ENCODE assay signal across 18 mouse cellular contexts in the genomic region with DNA sequence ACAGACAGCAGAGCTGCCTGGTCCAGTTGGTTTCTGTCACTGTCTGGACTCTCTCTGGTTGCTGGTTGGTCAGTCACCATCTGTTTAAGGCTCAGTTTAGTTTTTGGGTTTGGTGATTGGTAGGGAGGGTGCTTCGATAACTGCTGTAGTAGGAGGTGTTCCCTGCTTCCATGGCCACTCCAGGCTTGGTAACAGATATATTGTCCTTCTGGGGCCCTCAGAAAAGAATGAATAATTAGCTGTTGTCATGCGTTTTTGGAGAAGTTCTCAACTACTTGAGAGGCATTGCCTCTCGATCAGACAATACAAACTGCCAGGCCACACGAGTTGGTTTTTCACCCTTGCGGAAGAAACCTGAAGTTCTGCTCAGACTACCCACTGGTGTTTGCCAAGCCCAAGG.
A peak's percentile ranks its signal among the peaks of the same experiment; 100 is the strongest.
DNase-seq lines count a peak whose midpoint lies in the region; ATAC-seq lines count a peak whose summit lies in the region.
"Had no signal": no experiment of that assay in that cellular context is flagged by ENCODE, and none has a peak within 500 bp of the region (broad histone marks: within the 10 kb centered on the region; RNA-seq: fewer than 3 reads in every experiment).

No protein-coding gene starts in this region.

- 81% methylated on average over 5 of the region's 5 CpGs for WGBS in heart, embryonic 10.5 days
- 25% methylated on average over 5 of the region's 5 CpGs for WGBS in hindbrain, embryonic 12.5 days
- 42% methylated on average over 5 of the region's 5 CpGs for WGBS in midbrain, embryonic 15.5 days
- 65% methylated on average over 5 of the region's 5 CpGs for WGBS in kidney, embryonic 14.5 days
- 67% methylated on average over 5 of the region's 5 CpGs for WGBS in intestine, embryonic 15.5 days

- peaks cover 10% of the 10 kb centered on the region; the same call in 1 of the 2 replicates for H3K27me3 ChIP-seq in heart, embryonic 10.5 days (ENCODE audit: insufficient read depth, poor library complexity, severe bottlenecking)
- H3K27me3 ChIP-seq in hindbrain, embryonic 12.5 days = peaks cover 5% of the 10 kb centered on the region; the same call in 1 of the 2 replicates
- peaks cover 7% of the 10 kb centered on the region; the same call in 1 of the 2 replicates for H3K27me3 ChIP-seq in midbrain, embryonic 15.5 days (replicated peaks)
- no peaks in the 10 kb centered on the region; the same call in 1 of the 2 replicates for H3K27me3 ChIP-seq in kidney, embryonic 14.5 days (ENCODE audit: control insufficient read depth, insufficient read depth, low read length)
- no peaks in the 10 kb centered on the region; the same call in 1 of the 2 replicates for H3K27me3 ChIP-seq in intestine, embryonic 15.5 days (replicated peaks)

- no peaks in the 10 kb centered on the region for H3K9me3 ChIP-seq in heart, embryonic 10.5 days
- no peaks in the 10 kb centered on the region for H3K9me3 ChIP-seq in hindbrain, embryonic 12.5 days (replicated peaks)
- H3K9me3 ChIP-seq in midbrain, embryonic 15.5 days = no peaks in the 10 kb centered on the region
- no peaks in the 10 kb centered on the region for H3K9me3 ChIP-seq in kidney, embryonic 14.5 days (ENCODE audit: control insufficient read depth, low read length)
- H3K9me3 ChIP-seq in intestine, embryonic 15.5 days = no peaks in the 10 kb centered on the region
- H3K9me3 ChIP-seq: embryonic facial prominence, embryonic 13.5 days; kidney, embryonic 15.5 days had no signal

- DNase-seq in heart, embryonic 10.5 days (ENCODE audit: low spot score) = peak; percentile 63
- DNase-seq in heart, postnatal 25 days (ENCODE audit: low spot score) = no peak
- peak; percentile 43 for DNase-seq in ZHBTc4 (ENCODE audit: low read depth, low spot score)
- no peak for DNase-seq in cerebellum, adult 11 months
- DNase-seq: adrenal gland, postnatal 25 days; cerebellum, adult 8-10 months; heart, adult 2 months; left cerebral cortex, postnatal 4 days; lung, adult 18-20 months; lung, postnatal 4 days; retina, postnatal 1 day had no signal

- no peak overlapping the region for H3K4me2 ChIP-seq in hindbrain, embryonic 12.5 days (replicated peaks)
- no peak overlapping the region for H3K4me2 ChIP-seq in midbrain, embryonic 15.5 days
- no peak overlapping the region for H3K4me2 ChIP-seq in kidney, embryonic 14.5 days (replicated peaks; ENCODE audit: low read depth, low read length)
- H3K4me2 ChIP-seq in intestine, embryonic 15.5 days (replicated peaks) = no peak overlapping the region
- H3K4me2 ChIP-seq: embryonic facial prominence, embryonic 13.5 days; kidney, embryonic 15.5 days had no signal

- H3K4me1 ChIP-seq in heart, embryonic 10.5 days = peaks cover 3% of the 10 kb centered on the region; the same call in 1 of the 2 replicates
- H3K4me1 ChIP-seq in hindbrain, embryonic 12.5 days = peaks cover 47% of the 10 kb centered on the region
- peaks cover 7% of the 10 kb centered on the region for H3K4me1 ChIP-seq in midbrain, embryonic 15.5 days
- H3K4me1 ChIP-seq in kidney, embryonic 14.5 days (ENCODE audit: control insufficient read depth, insufficient read depth, low read length) = no peaks in the 10 kb centered on the region
- no peaks in the 10 kb centered on the region for H3K4me1 ChIP-seq in intestine, embryonic 15.5 days (replicated peaks)
- H3K4me1 ChIP-seq: kidney, embryonic 15.5 days had no signal

- no peak overlapping the region for H3K9ac ChIP-seq in hindbrain, embryonic 12.5 days
- no peak overlapping the region for H3K9ac ChIP-seq in midbrain, embryonic 15.5 days
- no peak overlapping the region for H3K9ac ChIP-seq in kidney, embryonic 14.5 days (ENCODE audit: low read depth, low read length)
- no peak overlapping the region for H3K9ac ChIP-seq in intestine, embryonic 15.5 days
- H3K9ac ChIP-seq: embryonic facial prominence, embryonic 13.5 days; kidney, embryonic 15.5 days had no signal

- no peak for ATAC-seq in hindbrain, embryonic 12.5 days (ENCODE audit: low FRiP score)
- ATAC-seq in midbrain, embryonic 15.5 days (replicated peaks) = no peak
- ATAC-seq in kidney, embryonic 14.5 days (ENCODE audit: low FRiP score, low TSS enrichment) = no peak
- no peak for ATAC-seq in intestine, embryonic 15.5 days
- ATAC-seq: activated CD4-positive, CD25-positive, alpha-beta regulatory T cell, adult 4 months had no signal

- H3K27ac ChIP-seq in heart, embryonic 10.5 days = no peak overlapping the region
- H3K27ac ChIP-seq in hindbrain, embryonic 12.5 days = peak overlapping the region; percentile 31; the same call in 1 of the 2 replicates
- H3K27ac ChIP-seq in midbrain, embryonic 15.5 days = peak overlapping the region; percentile 38; the same call in 1 of the 2 replicates
- H3K27ac ChIP-seq in kidney, embryonic 14.5 days (ENCODE audit: low read depth, low read length) = no peak overlapping the region
- H3K27ac ChIP-seq in intestine, embryonic 15.5 days = no peak overlapping the region
- H3K27ac ChIP-seq: embryonic facial prominence, embryonic 13.5 days; heart, adult 2 months; kidney, embryonic 15.5 days had no signal

- H3K4me3 ChIP-seq in heart, embryonic 10.5 days = no peak overlapping the region
- H3K4me3 ChIP-seq in hindbrain, embryonic 12.5 days = no peak overlapping the region
- no peak overlapping the region for H3K4me3 ChIP-seq in midbrain, embryonic 15.5 days
- H3K4me3 ChIP-seq in kidney, embryonic 14.5 days (ENCODE audit: low read length) = no peak overlapping the region
- no peak overlapping the region for H3K4me3 ChIP-seq in intestine, embryonic 15.5 days (replicated peaks)
- H3K4me3 ChIP-seq: embryonic facial prominence, embryonic 13.5 days; heart, adult 2 months; kidney, embryonic 15.5 days had no signal

- H3K36me3 ChIP-seq in heart, embryonic 10.5 days = no peaks in the 10 kb centered on the region
- H3K36me3 ChIP-seq in hindbrain, embryonic 12.5 days = no peaks in the 10 kb centered on the region
- no peaks in the 10 kb centered on the region for H3K36me3 ChIP-seq in midbrain, embryonic 15.5 days (replicated peaks)
- no peaks in the 10 kb centered on the region for H3K36me3 ChIP-seq in kidney, embryonic 14.5 days (ENCODE audit: control insufficient read depth, insufficient read depth, low read length)
- H3K36me3 ChIP-seq in intestine, embryonic 15.5 days = no peaks in the 10 kb centered on the region
- H3K36me3 ChIP-seq: embryonic facial prominence, embryonic 13.5 days; kidney, embryonic 15.5 days had no signal

- intact Hi-C loops in heart, postnatal 25 days (cut with DNase I) = loop anchor here (10.0 kb wide), 3 partner anchors 383 to 1147 kb away; no protein-coding TSS in a partner anchor

Comparison
In these comparisons a context has a peak if more than half of its experiments do, and no peak if none do; other contexts are left out.
1. DNase-seq: peak in heart, embryonic 10.5 days (single experiment) and ZHBTc4 (single experiment); none in heart, postnatal 25 days (single experiment) and cerebellum, adult 11 months (single experiment).
2. H3K27ac ChIP-seq: peak in hindbrain, embryonic 12.5 days (single experiment) and midbrain, embryonic 15.5 days (single experiment); none in heart, embryonic 10.5 days (single experiment), kidney, embryonic 14.5 days (single experiment) and intestine, embryonic 15.5 days (single experiment).